ENCODE assay signal across 13 mouse cellular contexts in genomic region chr2:26573807-26574206, GRCm38 (mm10). TPM values are rescaled to one million over a fixed set of nuclear protein-coding genes. Genes with fewer than 3 reads are reported as not detected.
DNase-seq lines count a peak whose midpoint lies in the region; ATAC-seq and TF ChIP-seq lines count a peak whose summit lies in the region.
"Had no signal": no experiment of that assay in that cellular context is flagged by ENCODE, and none has a peak within 500 bp of the region (broad histone marks: within the 10 kb centered on the region; RNA-seq: fewer than 3 reads in every experiment).

No protein-coding gene starts in this region.

- no peak for TF ChIP-seq POLR2A in heart, adult 2 months (IDR thresholded peaks at IDR 0.05; ENCODE audit: insufficient read depth, low read depth, low read length)

- H3K4me1 ChIP-seq in heart, adult 2 months (ENCODE audit: control insufficient read depth, insufficient read depth, low read length), result peaks cover 36% of the 10 kb centered on the region
- H3K4me1 ChIP-seq in embryonic facial prominence, embryonic 14.5 days (ENCODE audit: control insufficient read depth, insufficient read depth, low read length), result peaks cover 22% of the 10 kb centered on the region
- peaks cover 93% of the 10 kb centered on the region for H3K4me1 ChIP-seq in liver, embryonic 12.5 days

- peak overlapping the region; percentile 92 for H3K27ac ChIP-seq in heart, adult 2 months
- 0 out of 2 replicates have a peak overlapping the region, but pooled peaks have one; percentile 7 for H3K27ac ChIP-seq in layer of hippocampus, adult 2 months
- H3K27ac ChIP-seq in embryonic facial prominence, embryonic 14.5 days (replicated peaks; ENCODE audit: low read depth, low read length), result peak overlapping the region; percentile 28; the same call in 1 of the 2 replicates
- H3K27ac ChIP-seq in liver, embryonic 12.5 days, result peak overlapping the region; percentile 54; the same call in 1 of the 2 replicates
- H3K27ac ChIP-seq: limb, embryonic 13.5 days had no signal

- peak overlapping the region; percentile 22; the same call in 1 of the 2 replicates for H3K9ac ChIP-seq in heart, adult 2 months (ENCODE audit: low read depth, low read length)
- no peak overlapping the region for H3K9ac ChIP-seq in embryonic facial prominence, embryonic 14.5 days (ENCODE audit: low read depth, low read length)
- peak overlapping the region; percentile 15; the same call in 1 of the 2 replicates for H3K9ac ChIP-seq in liver, embryonic 12.5 days
- H3K9ac ChIP-seq: limb, embryonic 13.5 days had no signal

- intact Hi-C loops in heart, adult 2 months (cut with DNase I), result no loop called here

- H3K79me2 ChIP-seq in heart, adult 2 months (replicated peaks; ENCODE audit: control insufficient read depth, insufficient read depth, low read length), result no peaks in the 10 kb centered on the region

- no peaks in the 10 kb centered on the region for H3K9me3 ChIP-seq in embryonic facial prominence, embryonic 14.5 days (ENCODE audit: control insufficient read depth, low read length)
- H3K9me3 ChIP-seq in liver, embryonic 12.5 days (replicated peaks), result no peaks in the 10 kb centered on the region
- H3K9me3 ChIP-seq: limb, embryonic 13.5 days had no signal

- H3K27me3 ChIP-seq in heart, adult 2 months (ENCODE audit: control insufficient read depth, insufficient read depth, low read length), result no peaks in the 10 kb centered on the region
- no peaks in the 10 kb centered on the region for H3K27me3 ChIP-seq in embryonic facial prominence, embryonic 14.5 days (replicated peaks; ENCODE audit: control insufficient read depth, insufficient read depth, low read length)
- no peaks in the 10 kb centered on the region for H3K27me3 ChIP-seq in liver, embryonic 12.5 days (replicated peaks)
- H3K27me3 ChIP-seq: limb, embryonic 13.5 days had no signal

- DNase-seq in heart, adult 2 months, result no peak
- no peak for DNase-seq in heart, adult 11 months
- no peak for DNase-seq in layer of hippocampus, adult 2 months (ENCODE audit: low spot score in 2 of 2)
- no peak for DNase-seq in layer of hippocampus, adult 18-20 months (ENCODE audit: low spot score in 2 of 2)
- no peak for DNase-seq in embryonic facial prominence, embryonic 14.5 days (ENCODE audit: low spot score)
- DNase-seq in B cell, adult 2 months, result no peak
- DNase-seq in cerebellum, postnatal 4 days (ENCODE audit: low spot score in 2 of 2), result no peak
- DNase-seq: layer of hippocampus, adult 9-11 months had no signal

- no peak overlapping the region for H3K4me2 ChIP-seq in embryonic facial prominence, embryonic 14.5 days (ENCODE audit: low read depth, low read length)
- no peak overlapping the region for H3K4me2 ChIP-seq in liver, embryonic 12.5 days
- H3K4me2 ChIP-seq: limb, embryonic 13.5 days had no signal

- no peak for ATAC-seq in embryonic facial prominence, embryonic 14.5 days (ENCODE audit: low read depth)
- ATAC-seq in liver, embryonic 12.5 days, result no peak

- no peak for TF ChIP-seq CTCF in heart, adult 2 months (IDR thresholded peaks at IDR 0.05)
- TF ChIP-seq CTCF in layer of hippocampus, adult 2 months (conservative IDR thresholded peaks at IDR 0.05), result no peak

- 2% methylated on average over 5 of the region's 5 CpGs for WGBS in heart, adult 2 months
- WGBS in embryonic facial prominence, embryonic 14.5 days, result 21% methylated on average over 5 of the region's 5 CpGs
- WGBS in liver, embryonic 12.5 days (ENCODE audit: insufficient replicate concordance), result 21% methylated on average over 5 of the region's 5 CpGs

- TF ChIP-seq EP300 in heart, adult 2 months (IDR thresholded peaks at IDR 0.05; ENCODE audit: insufficient read depth, low read depth, low read length), result no peak

- H3K36me3 ChIP-seq in heart, adult 2 months (ENCODE audit: control insufficient read depth, insufficient read depth, low read length), result no peaks in the 10 kb centered on the region
- no peaks in the 10 kb centered on the region for H3K36me3 ChIP-seq in embryonic facial prominence, embryonic 14.5 days (ENCODE audit: control insufficient read depth, insufficient read depth, low read length)
- no peaks in the 10 kb centered on the region for H3K36me3 ChIP-seq in liver, embryonic 12.5 days
- H3K36me3 ChIP-seq: limb, embryonic 13.5 days had no signal

- peak overlapping the region; percentile 19; the same call in 1 of the 2 replicates for H3K4me3 ChIP-seq in heart, adult 2 months
- H3K4me3 ChIP-seq in layer of hippocampus, adult 2 months, result no peak overlapping the region
- H3K4me3 ChIP-seq in embryonic facial prominence, embryonic 14.5 days (ENCODE audit: low read depth, low read length), result no peak overlapping the region
- H3K4me3 ChIP-seq in liver, embryonic 12.5 days, result no peak overlapping the region
- H3K4me3 ChIP-seq: limb, embryonic 13.5 days had no signal

RNA-seq across cellular contexts. Expression of gene Egfl7, which starts 6.0 kb away (rescaled TPM):
- 100 to 1,000 TPM; 102 to 111 TPM for total RNA-seq in heart, adult 2 months (2021)
- 499 and 610 TPM in 2 replicates for polyA plus RNA-seq in heart, adult 2 months (2012; rRNA removed)
- 10 to 100 TPM; 72.2 to 74.3 TPM for total RNA-seq in layer of hippocampus, adult 2 months (2021)
- total RNA-seq in layer of hippocampus, adult 18-20 months (2021), result 10 to 100 TPM; 53.5 to 59.7 TPM
- 110 and 119 TPM in 2 replicates for polyA plus RNA-seq in embryonic facial prominence, embryonic 14.5 days (2014; fragmentation: Nextera tagmentation; extraction: Ambion mirVana)
- polyA plus RNA-seq in liver, embryonic 12.5 days (2016; fragmentation: Nextera tagmentation; extraction: Ambion mirVana), result 106 and 120 TPM in 2 replicates
- total RNA-seq: monocyte, adult 5-6 weeks had no signal

RNA-seq across cellular contexts. Expression of gene Gm20532, which starts 12.6 kb away (rescaled TPM):
- not detected for total RNA-seq in heart, adult 2 months (2021)
- not detected in 2 replicates for polyA plus RNA-seq in heart, adult 2 months (2012; rRNA removed)
- not detected for total RNA-seq in layer of hippocampus, adult 2 months (2021)
- not detected for total RNA-seq in layer of hippocampus, adult 18-20 months (2021)
- not detected in 2 replicates for polyA plus RNA-seq in embryonic facial prominence, embryonic 14.5 days (2014; fragmentation: Nextera tagmentation; extraction: Ambion mirVana)
- polyA plus RNA-seq in liver, embryonic 12.5 days (2016; fragmentation: Nextera tagmentation; extraction: Ambion mirVana), result not detected in 2 replicates
- total RNA-seq: adrenal gland, postnatal 4 days; monocyte, adult 5-6 weeks had no signal
- polyA plus RNA-seq: cortical plate, adult 2 months; limb, embryonic 13.5 days had no signal

RNA-seq across cellular contexts. Expression of gene Agpat2, which starts 30.4 kb away (rescaled TPM):
- total RNA-seq in heart, adult 2 months (2021), result 10 to 100 TPM; 52.8 to 59.2 TPM
- polyA plus RNA-seq in heart, adult 2 months (2012; rRNA removed), result 117 and 142 TPM in 2 replicates
- total RNA-seq in layer of hippocampus, adult 2 months (2021), result 1 to 10 TPM; 1.6 to 2.5 TPM
- 1 to 10 TPM; 2.1 to 2.5 TPM for total RNA-seq in layer of hippocampus, adult 18-20 months (2021)
- polyA plus RNA-seq in embryonic facial prominence, embryonic 14.5 days (2014; fragmentation: Nextera tagmentation; extraction: Ambion mirVana), result 25.1 and 26.7 TPM in 2 replicates
- 26.7 and 28.7 TPM in 2 replicates for polyA plus RNA-seq in liver, embryonic 12.5 days (2016; fragmentation: Nextera tagmentation; extraction: Ambion mirVana)

RNA-seq across cellular contexts. Expression of gene Fam69b, which starts 54.5 kb away (rescaled TPM):
- total RNA-seq in heart, adult 2 months (2021), result 10 to 100 TPM; 20.0 to 21.1 TPM
- polyA plus RNA-seq in heart, adult 2 months (2012; rRNA removed), result 45.7 and 47.6 TPM in 2 replicates
- total RNA-seq in layer of hippocampus, adult 2 months (2021), result 10 to 100 TPM; 70.3 to 72.6 TPM
- total RNA-seq in layer of hippocampus, adult 18-20 months (2021), result 10 to 100 TPM; 67.9 to 72.8 TPM
- 31.1 and 40.1 TPM in 2 replicates for polyA plus RNA-seq in embryonic facial prominence, embryonic 14.5 days (2014; fragmentation: Nextera tagmentation; extraction: Ambion mirVana)
- polyA plus RNA-seq in liver, embryonic 12.5 days (2016; fragmentation: Nextera tagmentation; extraction: Ambion mirVana), result 4.6 and 5.5 TPM in 2 replicates
- total RNA-seq: monocyte, adult 5-6 weeks had no signal

RNA-seq across cellular contexts. Expression of gene Notch1, which starts 57.3 kb away (rescaled TPM):
- 10 to 100 TPM; 31.6 to 32.4 TPM for total RNA-seq in heart, adult 2 months (2021)
- polyA plus RNA-seq in heart, adult 2 months (2012; rRNA removed), result 22.0 and 23.2 TPM in 2 replicates
- 10 to 100 TPM; 32.7 to 35.7 TPM for total RNA-seq in layer of hippocampus, adult 2 months (2021)
- total RNA-seq in layer of hippocampus, adult 18-20 months (2021), result 10 to 100 TPM; 26.4 to 26.9 TPM
- polyA plus RNA-seq in embryonic facial prominence, embryonic 14.5 days (2014; fragmentation: Nextera tagmentation; extraction: Ambion mirVana), result 29.9 and 35.8 TPM in 2 replicates
- 4.1 and 4.4 TPM in 2 replicates for polyA plus RNA-seq in liver, embryonic 12.5 days (2016; fragmentation: Nextera tagmentation; extraction: Ambion mirVana)

Comparison
In these comparisons a context has a peak if more than half of its experiments do, and no peak if none do; other contexts are left out.
1. H3K27ac ChIP-seq: peak in every context shown above with its lines; median percentile 92 in heart, adult 2 months; 54 in liver, embryonic 12.5 days; 28 in embryonic facial prominence, embryonic 14.5 days; 7 in layer of hippocampus, adult 2 months.
2. RNA of gene Agpat2, which starts 30.4 kb away (total RNA-seq): 52.8 to 59.2 TPM in heart, adult 2 months; 1.6 to 2.5 TPM in layer of hippocampus, adult 2 months and 2.1 to 2.5 TPM in layer of hippocampus, adult 18-20 months; every median in the first group is over 10 times any median in the second.